Mouse (Mus musculus): ENCODE measurements around the gene Kdm4d. TPM values are rescaled to one million over a fixed set of nuclear protein-coding genes. Genes with fewer than 3 reads are reported as not detected.
A peak's percentile ranks its signal among the peaks of the same experiment; 100 is the strongest.

The Kdm4d gene
- polyA plus RNA-seq (2014; fragmentation: Nextera tagmentation; extraction: Ambion mirVana) = 0.15 and 0.28 TPM in 2 replicates

DNA sequence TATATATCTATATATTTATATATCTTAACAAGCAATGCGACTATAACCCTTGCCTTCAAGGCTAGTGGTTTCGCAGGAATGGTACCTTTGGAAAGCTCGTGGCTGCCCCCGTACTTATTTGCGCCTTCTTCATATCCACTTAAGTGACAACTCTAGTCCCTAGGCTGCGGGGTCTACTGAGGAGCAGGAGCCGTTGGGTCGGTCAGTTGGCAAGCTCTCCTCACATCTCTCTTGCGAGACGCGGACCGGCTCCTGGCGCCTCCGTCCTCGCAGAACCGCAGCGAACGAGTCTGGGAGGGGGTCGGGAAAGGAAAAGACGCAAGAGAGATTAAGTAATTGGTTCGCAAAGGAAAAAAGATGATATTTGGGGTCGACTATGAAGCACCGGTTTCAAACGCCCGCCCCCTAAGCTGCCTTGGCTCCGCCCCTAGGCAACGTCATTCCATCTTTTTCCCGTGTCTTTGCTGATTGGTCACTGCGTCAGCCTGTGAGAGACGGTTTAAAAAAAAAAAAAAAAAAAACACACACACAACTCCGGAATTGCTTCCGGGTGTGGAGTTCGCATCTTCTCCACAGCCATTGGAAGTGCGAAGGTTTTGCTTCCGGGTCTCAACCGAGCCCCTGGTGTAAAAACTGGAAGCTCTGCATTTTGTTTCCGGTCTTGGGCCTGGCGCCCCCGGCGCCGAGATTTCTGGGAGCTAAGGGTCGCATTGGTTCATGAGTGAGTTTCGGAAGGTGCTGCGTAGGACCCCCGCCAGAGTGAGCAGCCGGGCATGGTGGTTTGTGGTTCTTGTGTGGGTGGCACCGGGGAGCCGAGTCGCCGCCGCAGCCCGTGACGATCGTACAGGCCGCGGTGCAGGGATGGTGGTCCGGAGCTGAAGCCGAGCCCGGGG, at the start of gene Kdm4d, which contains the start of gene Cwc15:
Kdm4d (minus strand) TSS at position 460 of the 893 bp plus-strand sequence.
Cwc15 (plus strand) TSS at position 595 of the 893 bp plus-strand sequence.
- peak; percentile 100 for ATAC-seq (ENCODE audit: insufficient read depth, low FRiP score, low TSS enrichment)
- peak within 1 kb of the TSS; percentile 86 for H3K4me3 ChIP-seq (ENCODE audit: low read depth, low read length)
- no peaks in the 10 kb centered on the region for H3K27me3 ChIP-seq (ENCODE audit: control insufficient read depth, insufficient read depth, low read length)
- under 1% methylated on average over 59 of the region's 59 CpGs for WGBS
- peak within 1 kb of the TSS; percentile 81 for H3K9ac ChIP-seq (ENCODE audit: low read length)
- 0 out of 2 replicates have a peak, but pooled peaks cover 2% of the 10 kb centered on the region for H3K4me1 ChIP-seq (ENCODE audit: control insufficient read depth, insufficient read depth, low read length)
- H3K27ac ChIP-seq (ENCODE audit: low read depth, low read length) = peak within 1 kb of the TSS; percentile 53; the same call in 1 of the 2 replicates
- peak; percentile 93 for DNase-seq (ENCODE audit: low spot score)
- H3K4me2 ChIP-seq (ENCODE audit: low read depth) = peak within 1 kb of the TSS; percentile 70
- H3K9me3 ChIP-seq (ENCODE audit: control insufficient read depth, low read length) = no peaks in the 10 kb centered on the region
- peaks cover 6% of the 10 kb centered on the region for H3K36me3 ChIP-seq (ENCODE audit: control insufficient read depth, insufficient read depth, low read length)

DNA sequence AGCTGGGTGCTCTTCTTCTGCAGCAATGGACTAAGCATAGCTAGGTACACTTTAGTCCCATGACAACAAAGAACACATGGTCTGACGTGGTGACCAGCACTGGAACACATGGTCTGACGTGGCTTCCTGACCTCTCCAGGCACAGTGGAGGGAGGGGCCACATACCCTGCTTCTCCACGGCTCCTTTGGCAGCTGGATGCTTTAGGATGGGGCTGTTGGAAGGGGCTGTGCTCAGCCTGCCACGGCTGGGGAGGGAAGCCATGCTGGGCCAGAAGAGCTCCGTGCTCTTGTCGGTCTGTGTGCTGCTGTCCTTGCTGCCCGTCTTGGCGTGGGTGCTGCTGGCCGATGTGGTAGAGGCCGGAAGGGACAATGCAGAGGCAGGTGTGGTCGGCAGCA, 48.1 kb upstream of the Kdm4d start:
- Histone ChIP-seq H3K9ac (ENCODE audit: low read length) (no peak overlapping the region), H3K27ac (ENCODE audit: low read depth, low read length) (no peak overlapping the region), H3K4me2 (ENCODE audit: low read depth) (no peak overlapping the region), H3K27me3 (ENCODE audit: control insufficient read depth, insufficient read depth, low read length) (no peaks in the 10 kb centered on the region), H3K9me3 (ENCODE audit: control insufficient read depth, low read length) (no peaks in the 10 kb centered on the region), H3K36me3 (ENCODE audit: control insufficient read depth, insufficient read depth, low read length) (peaks cover 18% of the 10 kb centered on the region), H3K4me3 (ENCODE audit: low read depth, low read length) (no peak overlapping the region), H3K4me1 (ENCODE audit: control insufficient read depth, insufficient read depth, low read length) (no peaks in the 10 kb centered on the region)
- DNase-seq (ENCODE audit: low spot score) = no peak
- no peak for ATAC-seq (ENCODE audit: insufficient read depth, low FRiP score, low TSS enrichment)
- 71% methylated on average over 11 of the region's 11 CpGs for WGBS

DNA sequence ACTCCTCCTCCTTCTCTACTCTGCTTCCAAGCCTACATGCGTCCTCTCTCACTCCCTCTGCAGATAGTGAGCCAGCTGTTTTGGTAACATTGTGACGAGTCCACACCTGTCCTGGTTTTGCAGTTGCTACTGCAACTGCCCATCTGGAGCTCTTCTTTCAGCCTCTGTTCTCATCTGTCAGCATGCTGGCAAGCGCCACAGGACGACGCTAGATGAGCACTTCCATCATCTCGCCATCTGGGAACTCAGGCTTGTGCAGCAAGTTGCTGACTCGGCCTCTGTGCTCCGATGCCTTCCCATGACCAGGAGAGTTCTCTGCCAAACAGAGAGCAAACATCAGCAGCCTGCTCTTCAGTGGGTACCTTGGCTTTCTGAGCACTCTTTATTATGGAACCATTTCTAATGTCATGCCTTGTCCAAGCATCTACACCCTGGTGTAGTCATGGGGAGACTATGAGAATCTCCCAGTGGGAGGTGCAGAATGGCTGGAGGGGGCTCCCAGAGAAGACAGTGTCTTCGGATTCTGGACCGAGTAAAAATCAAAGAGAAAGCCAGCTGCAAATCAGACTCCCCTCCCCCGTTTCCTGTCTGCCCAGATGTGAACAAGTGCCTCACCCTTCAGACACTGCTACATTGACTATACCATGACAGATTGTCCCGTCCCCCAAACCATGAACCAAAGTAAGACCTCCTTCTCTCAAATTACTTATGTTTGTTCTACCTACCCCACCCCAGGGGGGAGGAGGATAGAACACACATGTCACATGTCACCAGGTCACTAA, 47.5 kb upstream of the Kdm4d start:
- no peaks in the 10 kb centered on the region for H3K27me3 ChIP-seq (ENCODE audit: control insufficient read depth, insufficient read depth, low read length)
- no peaks in the 10 kb centered on the region for H3K4me1 ChIP-seq (ENCODE audit: control insufficient read depth, insufficient read depth, low read length)
- no peaks in the 10 kb centered on the region for H3K9me3 ChIP-seq (ENCODE audit: control insufficient read depth, low read length)
- H3K27ac ChIP-seq (ENCODE audit: low read depth, low read length) = no peak overlapping the region
- DNase-seq (ENCODE audit: low spot score) = no peak
- whole genome bisulfite sequencing = 65% methylated on average over 12 of the region's 12 CpGs
- H3K36me3 ChIP-seq (ENCODE audit: control insufficient read depth, insufficient read depth, low read length) = peaks cover 18% of the 10 kb centered on the region
- no peak overlapping the region for H3K4me2 ChIP-seq (ENCODE audit: low read depth)
- no peak for ATAC-seq (ENCODE audit: insufficient read depth, low FRiP score, low TSS enrichment)
- H3K4me3 ChIP-seq (ENCODE audit: low read depth, low read length) = no peak overlapping the region
- H3K9ac ChIP-seq (ENCODE audit: low read length) = no peak overlapping the region

DNA sequence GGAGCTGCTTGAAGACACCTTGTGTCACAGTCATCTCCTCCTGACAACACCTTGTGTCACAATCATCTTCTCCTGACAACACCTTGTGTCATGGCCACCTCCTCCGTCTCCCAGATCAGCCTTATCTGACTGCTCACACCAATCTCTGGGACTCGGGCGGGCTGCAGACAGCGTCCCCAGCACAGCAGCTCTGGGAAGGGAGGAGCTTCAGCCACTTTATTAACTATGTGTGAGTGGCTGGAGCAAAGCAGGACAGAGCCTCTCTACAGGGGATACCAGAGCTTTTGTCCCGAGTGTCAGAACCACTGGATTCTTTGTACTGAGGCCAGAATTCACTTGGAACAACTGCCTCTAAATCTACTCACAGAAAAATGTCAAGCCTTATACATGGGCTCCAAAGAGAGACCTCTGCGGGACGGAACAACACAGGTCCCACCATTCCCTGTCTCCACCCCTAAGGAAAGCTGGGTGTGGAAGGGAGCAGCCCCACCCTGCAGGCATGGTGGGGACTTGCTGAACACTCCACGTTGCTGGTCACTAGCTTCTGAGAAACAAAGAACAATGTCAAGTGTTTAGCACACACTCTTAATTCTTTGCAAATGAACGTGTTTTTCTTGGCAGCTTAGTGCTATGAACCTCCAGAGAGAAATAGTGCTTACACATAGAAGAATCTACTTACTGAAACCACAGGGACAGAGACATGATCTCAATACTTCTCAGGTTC, 43.9 kb upstream of the Kdm4d start:
- H3K36me3 ChIP-seq (ENCODE audit: control insufficient read depth, insufficient read depth, low read length) = peaks cover 21% of the 10 kb centered on the region
- no peak overlapping the region for H3K27ac ChIP-seq (ENCODE audit: low read depth, low read length)
- no peaks in the 10 kb centered on the region for H3K4me1 ChIP-seq (ENCODE audit: control insufficient read depth, insufficient read depth, low read length)
- no peaks in the 10 kb centered on the region for H3K27me3 ChIP-seq (ENCODE audit: control insufficient read depth, insufficient read depth, low read length)
- H3K4me2 ChIP-seq (ENCODE audit: low read depth) = no peak overlapping the region
- DNase-seq (ENCODE audit: low spot score) (no peak), ATAC-seq (ENCODE audit: insufficient read depth, low FRiP score, low TSS enrichment) (peak; percentile 27; the same call in 1 of the 2 replicates)
- no peak overlapping the region for H3K9ac ChIP-seq (ENCODE audit: low read length)
- H3K4me3 ChIP-seq (ENCODE audit: low read depth, low read length) = no peak overlapping the region
- WGBS = 69% methylated on average over 9 of the region's 9 CpGs
- no peaks in the 10 kb centered on the region for H3K9me3 ChIP-seq (ENCODE audit: control insufficient read depth, low read length)

DNA sequence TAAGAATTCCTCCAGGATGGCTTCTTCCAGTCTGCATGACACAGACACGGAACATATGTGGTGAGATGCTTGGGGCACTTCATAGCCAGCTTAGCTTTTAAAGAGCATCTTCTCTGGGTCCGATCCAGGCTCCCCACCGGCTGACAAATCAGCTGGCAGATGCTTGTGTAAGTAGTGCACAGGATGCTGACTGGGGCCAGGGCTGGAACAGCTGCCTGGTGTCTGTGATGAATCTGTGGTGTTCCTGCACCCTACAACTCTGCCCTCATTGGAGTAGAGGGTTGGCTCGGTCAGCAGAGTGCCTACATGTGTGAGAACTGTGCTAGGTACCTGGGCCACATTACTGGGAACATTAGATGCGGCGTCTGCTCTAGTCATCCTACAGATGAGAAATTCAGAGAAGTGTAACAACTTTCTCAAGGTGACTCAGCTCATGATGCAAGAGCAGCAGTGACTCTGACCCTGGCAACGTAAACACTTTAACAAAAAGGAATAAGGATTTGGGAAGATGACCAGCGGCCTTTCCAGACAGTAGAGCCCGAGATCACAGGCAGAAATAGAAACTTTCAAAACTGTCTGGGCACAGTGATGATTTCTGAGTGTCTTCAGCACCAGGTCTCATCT, 34.7 kb upstream of the Kdm4d start:
- WGBS = 88% methylated on average over 9 of the region's 9 CpGs
- Histone ChIP-seq H3K36me3 (ENCODE audit: control insufficient read depth, insufficient read depth, low read length) (no peaks in the 10 kb centered on the region), H3K9me3 (ENCODE audit: control insufficient read depth, low read length) (no peaks in the 10 kb centered on the region), H3K9ac (ENCODE audit: low read length) (no peak overlapping the region), H3K4me3 (ENCODE audit: low read depth, low read length) (no peak overlapping the region), H3K4me2 (ENCODE audit: low read depth) (no peak overlapping the region), H3K27me3 (ENCODE audit: control insufficient read depth, insufficient read depth, low read length) (no peaks in the 10 kb centered on the region), H3K4me1 (ENCODE audit: control insufficient read depth, insufficient read depth, low read length) (no peaks in the 10 kb centered on the region), H3K27ac (ENCODE audit: low read depth, low read length) (no peak overlapping the region)
- ATAC-seq (ENCODE audit: insufficient read depth, low FRiP score, low TSS enrichment) (no peak), DNase-seq (ENCODE audit: low spot score) (no peak)

DNA sequence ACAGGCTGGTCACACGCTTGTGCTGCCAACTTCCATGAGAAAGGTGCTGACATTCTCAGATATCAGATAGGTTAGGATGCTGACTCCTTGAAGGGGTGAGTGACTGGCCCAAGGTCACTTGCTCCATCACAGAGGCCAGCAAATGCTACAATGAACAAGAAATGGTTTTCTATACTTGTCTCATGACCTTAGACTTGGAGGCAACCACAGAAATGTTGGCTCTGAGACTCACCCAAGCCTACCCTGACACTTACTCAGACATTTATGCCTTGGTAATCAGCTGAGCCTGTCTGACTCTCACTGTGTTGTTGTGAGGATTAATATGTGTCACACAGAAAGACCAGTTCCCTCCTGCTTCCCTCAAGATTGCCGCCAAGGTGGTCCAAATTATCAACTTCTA, 33.4 kb upstream of the Kdm4d start:
- no peak for ATAC-seq (ENCODE audit: insufficient read depth, low FRiP score, low TSS enrichment)
- Histone ChIP-seq H3K4me3 (ENCODE audit: low read depth, low read length) (no peak overlapping the region), H3K9ac (ENCODE audit: low read length) (no peak overlapping the region), H3K4me2 (ENCODE audit: low read depth) (no peak overlapping the region), H3K27me3 (ENCODE audit: control insufficient read depth, insufficient read depth, low read length) (no peaks in the 10 kb centered on the region), H3K4me1 (ENCODE audit: control insufficient read depth, insufficient read depth, low read length) (no peaks in the 10 kb centered on the region), H3K36me3 (ENCODE audit: control insufficient read depth, insufficient read depth, low read length) (no peaks in the 10 kb centered on the region), H3K9me3 (ENCODE audit: control insufficient read depth, low read length) (no peaks in the 10 kb centered on the region), H3K27ac (ENCODE audit: low read depth, low read length) (no peak overlapping the region)
- WGBS = 90% methylated on average over 2 of the region's 2 CpGs
- DNase-seq (ENCODE audit: low spot score) = no peak

DNA sequence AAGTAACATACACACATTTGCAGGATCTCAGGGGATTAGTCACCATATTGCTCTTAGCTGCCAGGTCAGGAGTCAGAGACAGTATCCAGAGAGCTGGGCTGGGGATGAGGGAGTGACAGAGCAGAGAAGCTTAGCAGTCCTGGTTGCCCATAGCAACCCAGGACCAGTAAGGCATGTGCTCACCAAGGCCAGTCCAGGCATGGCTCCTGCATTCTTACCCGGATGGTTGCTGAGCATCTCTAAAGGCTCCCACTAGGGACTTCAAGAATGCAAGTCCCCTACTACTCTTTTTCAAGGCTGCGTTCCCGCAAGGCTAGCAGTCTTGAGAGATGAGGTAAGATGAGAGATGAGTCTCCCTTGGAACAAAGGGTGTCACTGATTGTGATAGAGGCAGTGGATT, 32.0 kb upstream of the Kdm4d start:
- H3K9ac ChIP-seq (ENCODE audit: low read length) = no peak overlapping the region
- 39% methylated on average over 3 of the region's 3 CpGs for WGBS
- H3K27me3 ChIP-seq (ENCODE audit: control insufficient read depth, insufficient read depth, low read length) = no peaks in the 10 kb centered on the region
- H3K4me2 ChIP-seq (ENCODE audit: low read depth) = no peak overlapping the region
- ATAC-seq (ENCODE audit: insufficient read depth, low FRiP score, low TSS enrichment) (peak; percentile 68; the same call in 1 of the 2 replicates), DNase-seq (ENCODE audit: low spot score) (no peak)
- H3K9me3 ChIP-seq (ENCODE audit: control insufficient read depth, low read length) = no peaks in the 10 kb centered on the region
- H3K4me3 ChIP-seq (ENCODE audit: low read depth, low read length) = no peak overlapping the region
- no peak overlapping the region for H3K27ac ChIP-seq (ENCODE audit: low read depth, low read length)
- H3K36me3 ChIP-seq (ENCODE audit: control insufficient read depth, insufficient read depth, low read length) = no peaks in the 10 kb centered on the region
- no peaks in the 10 kb centered on the region for H3K4me1 ChIP-seq (ENCODE audit: control insufficient read depth, insufficient read depth, low read length)

DNA sequence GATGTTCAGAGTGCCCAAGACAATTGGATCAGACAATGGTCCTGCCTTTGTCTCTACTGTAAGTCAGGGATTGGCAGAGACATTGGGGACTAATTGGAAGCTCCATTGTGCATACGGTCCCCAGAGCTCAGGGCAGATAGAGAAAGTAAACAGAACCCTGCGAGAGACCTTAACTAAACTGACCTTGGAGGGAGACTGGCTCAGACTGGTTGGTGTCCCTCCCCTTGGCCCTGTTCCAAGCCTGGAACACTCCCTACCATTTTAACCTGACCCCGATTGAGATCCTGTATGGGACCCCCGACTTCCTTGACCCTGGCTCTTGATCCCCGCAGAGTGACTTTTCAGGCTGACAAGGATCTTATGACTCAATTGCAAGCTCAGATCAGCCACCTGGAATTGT, 29.7 kb upstream of the Kdm4d start:
- 85% methylated on average over 5 of the region's 5 CpGs for WGBS

More for the DNA sequence above, 29.7 kb upstream of the Kdm4d start:
- Histone ChIP-seq H3K4me3 (ENCODE audit: low read depth, low read length) (no peak overlapping the region), H3K9ac (ENCODE audit: low read length) (no peak overlapping the region), H3K27ac (ENCODE audit: low read depth, low read length) (no peak overlapping the region), H3K4me1 (ENCODE audit: control insufficient read depth, insufficient read depth, low read length) (no peaks in the 10 kb centered on the region), H3K36me3 (ENCODE audit: control insufficient read depth, insufficient read depth, low read length) (no peaks in the 10 kb centered on the region), H3K9me3 (ENCODE audit: control insufficient read depth, low read length) (no peaks in the 10 kb centered on the region), H3K4me2 (ENCODE audit: low read depth) (no peak overlapping the region), H3K27me3 (ENCODE audit: control insufficient read depth, insufficient read depth, low read length) (no peaks in the 10 kb centered on the region)
- no peak for ATAC-seq (ENCODE audit: insufficient read depth, low FRiP score, low TSS enrichment)
- DNase-seq (ENCODE audit: low spot score) = no peak

Measured in neural tube, embryonic 11.5 days (tissue).